In the genomic region with DNA sequence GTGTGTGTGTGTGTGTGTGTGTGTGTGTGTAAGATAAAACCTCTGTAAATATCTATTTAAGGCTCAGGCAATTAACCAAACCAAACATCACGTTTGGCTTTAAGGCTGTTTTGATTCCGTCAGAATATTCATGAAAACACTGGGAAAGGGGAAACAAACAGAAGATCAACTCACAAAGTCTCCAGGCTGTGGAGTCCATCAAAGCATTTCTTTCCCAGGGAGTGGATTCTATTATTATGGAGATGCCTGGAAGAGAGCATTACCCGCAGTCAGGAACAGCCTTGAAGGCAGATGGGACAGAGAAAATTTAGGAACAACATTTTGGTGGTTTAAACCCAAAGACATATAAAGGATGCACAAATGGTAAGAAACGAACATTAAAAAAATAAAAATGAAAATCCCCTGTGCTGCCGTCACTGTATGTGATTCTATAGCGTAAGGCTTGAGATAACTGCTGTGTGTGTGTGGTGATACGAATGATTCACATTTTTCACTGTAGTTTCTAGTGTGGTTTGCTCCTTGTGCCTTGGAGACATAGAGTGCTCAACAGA, we compare ENCODE assay signal across 25 mouse cellular contexts.
A peak's percentile ranks its signal among the peaks of the same experiment; 100 is the strongest.
DNase-seq lines count a peak whose midpoint lies in the region; ATAC-seq and TF ChIP-seq lines count a peak whose summit lies in the region.
"Had no signal": no experiment of that assay in that cellular context is flagged by ENCODE, and none has a peak within 500 bp of the region (broad histone marks: within the 10 kb centered on the region; RNA-seq: fewer than 3 reads in every experiment).

No protein-coding gene starts in this region.

- no peak overlapping the region for H3K4me2 ChIP-seq in hindbrain, embryonic 11.5 days (replicated peaks; ENCODE audit: low read depth, low read length)
- no peak overlapping the region for H3K4me2 ChIP-seq in hindbrain, embryonic 14.5 days (replicated peaks)
- H3K4me2 ChIP-seq in midbrain, embryonic 12.5 days (replicated peaks), result no peak overlapping the region
- no peak overlapping the region for H3K4me2 ChIP-seq in midbrain, embryonic 16.5 days (ENCODE audit: low read length)
- H3K4me2 ChIP-seq: embryonic facial prominence, embryonic 12.5 days; embryonic facial prominence, embryonic 15.5 days; heart, embryonic 11.5 days; hindbrain, embryonic 12.5 days had no signal

- H3K36me3 ChIP-seq in hindbrain, embryonic 11.5 days (ENCODE audit: control insufficient read depth, insufficient read depth, low read length), result no peaks in the 10 kb centered on the region
- H3K36me3 ChIP-seq in hindbrain, embryonic 14.5 days (replicated peaks; ENCODE audit: control insufficient read depth, insufficient read depth), result no peaks in the 10 kb centered on the region
- no peaks in the 10 kb centered on the region for H3K36me3 ChIP-seq in midbrain, embryonic 12.5 days
- H3K36me3 ChIP-seq in midbrain, embryonic 16.5 days (ENCODE audit: control insufficient read depth, insufficient read depth, low read length), result no peaks in the 10 kb centered on the region
- no peaks in the 10 kb centered on the region for H3K36me3 ChIP-seq in ES-E14 (ENCODE audit: control insufficient read depth, insufficient read depth, low read length, poor library complexity, severe bottlenecking)
- H3K36me3 ChIP-seq: embryonic facial prominence, embryonic 12.5 days; embryonic facial prominence, embryonic 15.5 days; hindbrain, embryonic 12.5 days had no signal

- TF ChIP-seq POLR2A in olfactory bulb, adult 2 months (IDR thresholded peaks at IDR 0.05; ENCODE audit: insufficient read depth, low read depth, low read length), result no peak

- H3K4me1 ChIP-seq in hindbrain, embryonic 11.5 days (replicated peaks; ENCODE audit: control insufficient read depth, insufficient read depth, low read length), result 0 out of 2 replicates have a peak, but pooled peaks cover 2% of the 10 kb centered on the region
- H3K4me1 ChIP-seq in hindbrain, embryonic 14.5 days (replicated peaks; ENCODE audit: control insufficient read depth, insufficient read depth, low read length), result peaks cover 14% of the 10 kb centered on the region; the same call in 1 of the 2 replicates
- peaks cover 17% of the 10 kb centered on the region for H3K4me1 ChIP-seq in midbrain, embryonic 12.5 days
- peaks cover 7% of the 10 kb centered on the region for H3K4me1 ChIP-seq in midbrain, embryonic 16.5 days (ENCODE audit: control insufficient read depth, insufficient read depth, low read length)
- no peaks in the 10 kb centered on the region for H3K4me1 ChIP-seq in ES-E14 (ENCODE audit: control insufficient read depth in 2 of 2, insufficient read depth in 2 of 2, low read length in 2 of 2, poor library complexity in 1 of 2)
- H3K4me1 ChIP-seq in olfactory bulb, adult 2 months (ENCODE audit: control insufficient read depth, insufficient read depth, low read length), result peaks cover 12% of the 10 kb centered on the region

- in situ Hi-C loops in ES-E14 (cut with MboI; ENCODE audit: low sequenced_read_pairs in 2 of 2, unreplicated experiment in 2 of 2), result no loop called here

- no peak for DNase-seq in hindbrain, embryonic 11.5 days (ENCODE audit: low spot score)
- DNase-seq in hindbrain, embryonic 14.5 days (ENCODE audit: low spot score), result no peak
- DNase-seq in ES-E14 (ENCODE audit: low read depth, low spot score), result peak; percentile 11
- DNase-seq in cerebellum, postnatal 14 days, result no peak
- DNase-seq: adrenal gland, adult 8-10 months; adrenal gland, postnatal 25 days; B cell, adult 2 months; cerebellum, adult 11-12 months; cerebellum, adult 9-10 months; cerebellum, postnatal 25 days; forebrain, postnatal 0 days; gastrocnemius, adult 2 months; gastrocnemius, postnatal 14 days had no signal

- 0 out of 2 replicates have a peak overlapping the region, but pooled peaks have one; percentile 12 for H3K27ac ChIP-seq in hindbrain, embryonic 11.5 days (ENCODE audit: low read depth, low read length)
- no peak overlapping the region for H3K27ac ChIP-seq in hindbrain, embryonic 14.5 days
- 0 out of 2 replicates have a peak overlapping the region, but pooled peaks have one; percentile 6 for H3K27ac ChIP-seq in midbrain, embryonic 12.5 days (replicated peaks)
- no peak overlapping the region for H3K27ac ChIP-seq in midbrain, embryonic 16.5 days (ENCODE audit: low read length)
- no peak overlapping the region for H3K27ac ChIP-seq in ES-E14 (ENCODE audit: insufficient read depth, low read depth, low read length, poor library complexity, severe bottlenecking)
- peak overlapping the region; percentile 28; the same call in 1 of the 2 replicates for H3K27ac ChIP-seq in olfactory bulb, adult 2 months (ENCODE audit: insufficient read depth, low read depth, low read length)
- H3K27ac ChIP-seq: embryonic facial prominence, embryonic 12.5 days; embryonic facial prominence, embryonic 15.5 days; gastrocnemius, adult 2 months; hindbrain, embryonic 12.5 days had no signal

- no peak for ATAC-seq in hindbrain, embryonic 11.5 days (ENCODE audit: low FRiP score)
- ATAC-seq in hindbrain, embryonic 14.5 days (ENCODE audit: low FRiP score), result no peak
- no peak for ATAC-seq in midbrain, embryonic 12.5 days (ENCODE audit: low FRiP score, low read depth)
- no peak for ATAC-seq in midbrain, embryonic 16.5 days
- ATAC-seq: forebrain, embryonic 14.5 days; forebrain, postnatal 0 days; hindbrain, embryonic 16.5 days; inflammation-experienced regulatory T-cells, adult 6 months; intestine, embryonic 16.5 days had no signal

- H3K27me3 ChIP-seq in hindbrain, embryonic 11.5 days (ENCODE audit: control insufficient read depth, insufficient read depth, low read length), result no peaks in the 10 kb centered on the region
- no peaks in the 10 kb centered on the region for H3K27me3 ChIP-seq in hindbrain, embryonic 14.5 days (ENCODE audit: control insufficient read depth, insufficient read depth, low read length)
- H3K27me3 ChIP-seq in midbrain, embryonic 12.5 days, result no peaks in the 10 kb centered on the region; the same call in 1 of the 2 replicates
- H3K27me3 ChIP-seq in midbrain, embryonic 16.5 days (ENCODE audit: control insufficient read depth, insufficient read depth, low read depth, low read length), result no peaks in the 10 kb centered on the region
- H3K27me3 ChIP-seq: CH12.LX; embryonic facial prominence, embryonic 15.5 days; hindbrain, embryonic 12.5 days had no signal

- H3K4me3 ChIP-seq in hindbrain, embryonic 11.5 days (ENCODE audit: low read depth, low read length), result no peak overlapping the region
- H3K4me3 ChIP-seq in hindbrain, embryonic 14.5 days (replicated peaks; ENCODE audit: low read length), result no peak overlapping the region
- no peak overlapping the region for H3K4me3 ChIP-seq in midbrain, embryonic 12.5 days
- no peak overlapping the region for H3K4me3 ChIP-seq in midbrain, embryonic 16.5 days (ENCODE audit: low read depth, low read length)
- H3K4me3 ChIP-seq in ES-E14 (ENCODE audit: insufficient read depth in 1 of 2, low read depth in 1 of 2, low read length in 2 of 2, poor library complexity in 1 of 2, severe bottlenecking in 1 of 2), result no peak overlapping the region
- no peak overlapping the region for H3K4me3 ChIP-seq in olfactory bulb, adult 2 months (ENCODE audit: insufficient read depth, low read depth, low read length)
- H3K4me3 ChIP-seq: embryonic facial prominence, embryonic 12.5 days; embryonic facial prominence, embryonic 15.5 days; gastrocnemius, adult 2 months; hindbrain, embryonic 12.5 days had no signal

- 49% methylated on average over 7 of the region's 7 CpGs for WGBS in hindbrain, embryonic 11.5 days
- WGBS in hindbrain, embryonic 14.5 days, result 44% methylated on average over 7 of the region's 7 CpGs
- 37% methylated on average over 7 of the region's 7 CpGs for WGBS in midbrain, embryonic 12.5 days
- 45% methylated on average over 7 of the region's 7 CpGs for WGBS in midbrain, embryonic 16.5 days
- 55% methylated on average over 7 of the region's 7 CpGs for WGBS in olfactory bulb, adult 2 months

- no peak overlapping the region for H3K9ac ChIP-seq in hindbrain, embryonic 11.5 days (ENCODE audit: low read depth, low read length)
- H3K9ac ChIP-seq in hindbrain, embryonic 14.5 days, result no peak overlapping the region
- H3K9ac ChIP-seq in midbrain, embryonic 12.5 days (replicated peaks), result no peak overlapping the region
- H3K9ac ChIP-seq in midbrain, embryonic 16.5 days (ENCODE audit: low read depth, low read length), result no peak overlapping the region
- no peak overlapping the region for H3K9ac ChIP-seq in ES-E14 (ENCODE audit: insufficient read depth, low read depth, low read length, poor library complexity, severe bottlenecking)
- H3K9ac ChIP-seq: embryonic facial prominence, embryonic 12.5 days; embryonic facial prominence, embryonic 15.5 days; forebrain, postnatal 0 days; hindbrain, embryonic 12.5 days had no signal

- no peaks in the 10 kb centered on the region for H3K9me3 ChIP-seq in hindbrain, embryonic 11.5 days (ENCODE audit: control insufficient read depth, low read length)
- H3K9me3 ChIP-seq in hindbrain, embryonic 14.5 days (ENCODE audit: control insufficient read depth, low read length), result no peaks in the 10 kb centered on the region
- H3K9me3 ChIP-seq in midbrain, embryonic 12.5 days, result no peaks in the 10 kb centered on the region
- no peaks in the 10 kb centered on the region for H3K9me3 ChIP-seq in midbrain, embryonic 16.5 days (replicated peaks; ENCODE audit: control insufficient read depth, low read length, poor library complexity, severe bottlenecking)
- no peaks in the 10 kb centered on the region for H3K9me3 ChIP-seq in ES-E14 (ENCODE audit: control insufficient read depth, insufficient read depth, low read depth, low read length)
- H3K9me3 ChIP-seq: embryonic facial prominence, embryonic 12.5 days; embryonic facial prominence, embryonic 15.5 days; hindbrain, embryonic 12.5 days had no signal

- TF ChIP-seq CTCF in olfactory bulb, adult 2 months (IDR thresholded peaks at IDR 0.05; ENCODE audit: insufficient read depth, low read depth, low read length), result no peak

TF ChIP-seq in ES-E14, 5 proteins besides CTCF, POLR2A, EP300 and RAD21:
- no peak for TF ChIP-seq HCFC1 (IDR thresholded peaks at IDR 0.05; ENCODE audit: borderline replicate concordance, insufficient read depth, low read length)
TF ChIP-seq in ES-E14: peak in this region for 0.

Comparison
In these comparisons a context has a peak if more than half of its experiments do, and no peak if none do; other contexts are left out.
1. H3K27ac ChIP-seq: peak in hindbrain, embryonic 11.5 days (single experiment), midbrain, embryonic 12.5 days (single experiment) and olfactory bulb, adult 2 months (single experiment); none in hindbrain, embryonic 14.5 days (single experiment), midbrain, embryonic 16.5 days (single experiment) and ES-E14 (single experiment).